Mouse (Mus musculus): ENCODE results near the gene Tmem19.

DNA sequence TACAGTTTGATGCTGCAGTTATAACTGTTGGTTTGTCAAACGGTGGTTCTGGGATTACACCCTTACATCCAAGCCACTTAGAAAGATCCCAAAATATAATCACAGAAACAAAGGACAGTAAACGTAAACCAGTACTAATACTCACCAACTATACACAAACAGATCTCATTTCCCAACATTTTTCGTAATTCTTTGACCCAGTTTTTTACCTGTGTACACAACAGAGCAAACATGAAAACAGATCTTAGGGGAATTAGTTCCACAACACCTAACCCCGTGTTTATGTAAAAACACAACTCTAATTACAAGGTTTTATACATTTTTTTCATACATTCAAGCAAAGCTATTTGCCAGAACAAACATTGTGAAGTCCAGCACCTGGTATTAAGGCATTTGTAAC, 63.6 kb downstream of the Tmem19 start:
- TF ChIP-seq CTCF (IDR thresholded peaks at IDR 0.05) (no peak), EP300 (IDR thresholded peaks at IDR 0.05) (no peak)

All from lung, postnatal 0 days (tissue).